Mouse (Mus musculus) B cell, adult 67 days (primary cell): ENCODE measurements around the gene Kir3dl1. TPM values are rescaled to one million over a fixed set of nuclear protein-coding genes. Genes with fewer than 3 reads are reported as not detected.

Experiments used
- total RNA-seq, 2 experiments: library from RNA; stranded (reverse); gene quantifications; 4 replicates each; pipeline ENCODE4 v1.2.4; 2023

Kir3dl1 gene
- total RNA-seq, result not detected

GRCm38 (mm10) chrX:136517699-136518098, at the start of gene Kir3dl1:
TSS of gene Kir3dl1 (plus strand) at chrX:136517999.

GRCm38 (mm10) chrX:136543956-136544355, 26.2 kb downstream of the Kir3dl1 start, which contains the start of gene Kir3dl2:
TSS of gene Kir3dl2 (minus strand) at chrX:136544056.

Other genes starting within 250 kb of the Kir3dl1 start
- gene Bex3, start 247.7 kb upstream of the Kir3dl1 start, total RNA-seq, result 10 to 100 TPM; 54.6 to 74.3 TPM
- gene Kir3dl2, start 26.1 kb downstream of the Kir3dl1 start, total RNA-seq, result not detected
- gene Tceal3, start 72.8 kb downstream of the Kir3dl1 start, total RNA-seq, result not detected
- gene Tceal1, start 190.0 kb downstream of the Kir3dl1 start, total RNA-seq, result under 1 TPM in 1 of 2 experiments, not detected in 1; 0.26 TPM
- gene Morf4l2, start 225.7 kb downstream of the Kir3dl1 start, total RNA-seq, result 100 to 1,000 TPM; 123 to 138 TPM